Mouse (Mus musculus): ENCODE data around the gene Ccdc152. TPM values are rescaled to one million over a fixed set of nuclear protein-coding genes. Genes with fewer than 3 reads are reported as not detected.
A peak's percentile ranks its signal among the peaks of the same experiment; 100 is the strongest.
"Not testable (repeated sequence)": the region's sequence is repeated elsewhere in the genome, so short reads cannot be mapped to it uniquely, and the experiment has no call there.

The Ccdc152 gene
- polyA plus RNA-seq, 1 experiment from 2014 or later = 0.13 TPM

- Histone ChIP-seq H3K9ac (peak overlapping the region; percentile 19; the same call in 1 of the 2 replicates), H3K4me2 (peak overlapping the region; percentile 48), H3K9me3 (no peaks in the 10 kb centered on the region), H3K27me3 (no peaks in the 10 kb centered on the region), H3K4me1 (replicated peaks) (peaks cover 16% of the 10 kb centered on the region), H3K4me3 (peak overlapping the region; percentile 31), H3K36me3 (no peaks in the 10 kb centered on the region), H3K27ac (peak overlapping the region; percentile 46)
- peak; percentile 80 for ATAC-seq (ENCODE audit: low FRiP score)
- 1% methylated on average over 12 of the region's 12 CpGs for WGBS
Measured at GRCm38 (mm10) chr15:3270646-3271077, 32.7 kb downstream of the Ccdc152 start.

GRCm38 (mm10) chr15:3269996-3270645 is 33.2 kb downstream of the Ccdc152 start:
- Histone ChIP-seq H3K4me3 (peak overlapping the region; percentile 31), H3K4me1 (replicated peaks) (peaks cover 16% of the 10 kb centered on the region), H3K4me2 (peak overlapping the region; percentile 48), H3K27me3 (no peaks in the 10 kb centered on the region), H3K36me3 (no peaks in the 10 kb centered on the region), H3K27ac (peak overlapping the region; percentile 46), H3K9ac (no peak overlapping the region), H3K9me3 (no peaks in the 10 kb centered on the region)
- ATAC-seq (ENCODE audit: low FRiP score) = peak; percentile 53
- WGBS = 14% methylated on average over 6 of the region's 6 CpGs

- H3K27ac ChIP-seq = peak overlapping the region; percentile 26
- no peaks in the 10 kb centered on the region for H3K27me3 ChIP-seq
- H3K9me3 ChIP-seq = no peaks in the 10 kb centered on the region
- no peak overlapping the region for H3K9ac ChIP-seq
- ATAC-seq (ENCODE audit: low FRiP score) = peak; percentile 18; the same call in 1 of the 2 replicates
- 73% methylated on average over 4 of the region's 4 CpGs for WGBS
- H3K36me3 ChIP-seq = no peaks in the 10 kb centered on the region
- H3K4me3 ChIP-seq = no peak overlapping the region
- no peak overlapping the region for H3K4me2 ChIP-seq
- peaks cover 16% of the 10 kb centered on the region for H3K4me1 ChIP-seq (replicated peaks)
Measured at GRCm38 (mm10) chr15:3269496-3269895, 33.8 kb downstream of the Ccdc152 start.

GRCm38 (mm10) chr15:3268247-3268646 is 35.1 kb downstream of the Ccdc152 start, which contains the start of gene Selenop:
Gene Selenop, plus strand, starts transcription at chr15:3268547.
- WGBS = 71% methylated on average over 6 of the region's 6 CpGs
- H3K9ac ChIP-seq = no peak within 1 kb of the TSS
- peaks cover 16% of the 10 kb centered on the region for H3K4me1 ChIP-seq (replicated peaks)
- no peak for ATAC-seq (ENCODE audit: low FRiP score)
- no peaks in the 10 kb centered on the region for H3K27me3 ChIP-seq
- no peak within 1 kb of the TSS for H3K4me3 ChIP-seq
- no peak within 1 kb of the TSS for H3K27ac ChIP-seq
- no peak within 1 kb of the TSS for H3K4me2 ChIP-seq
- H3K36me3 ChIP-seq = no peaks in the 10 kb centered on the region
- H3K9me3 ChIP-seq = no peaks in the 10 kb centered on the region

- H3K9me3 ChIP-seq = no peaks in the 10 kb centered on the region
- no peaks in the 10 kb centered on the region for H3K27me3 ChIP-seq
- no peak for ATAC-seq (ENCODE audit: low FRiP score)
- no peaks in the 10 kb centered on the region for H3K36me3 ChIP-seq
- no peak overlapping the region for H3K4me2 ChIP-seq
- WGBS = 89% methylated on average over 1 of the region's 1 CpGs
- no peak overlapping the region for H3K9ac ChIP-seq
- H3K4me3 ChIP-seq = no peak overlapping the region
- no peak overlapping the region for H3K27ac ChIP-seq
- peaks cover 3% of the 10 kb centered on the region for H3K4me1 ChIP-seq (replicated peaks)
Measured at GRCm38 (mm10) chr15:3264828-3265227, 38.5 kb downstream of the Ccdc152 start.

- no peak overlapping the region for H3K27ac ChIP-seq
- H3K4me3 ChIP-seq = no peak overlapping the region
- H3K36me3 ChIP-seq = no peaks in the 10 kb centered on the region
- no peak overlapping the region for H3K4me2 ChIP-seq
- no peak for ATAC-seq (ENCODE audit: low FRiP score)
- 93% methylated on average over 4 of the region's 4 CpGs for WGBS
- H3K9me3 ChIP-seq = no peaks in the 10 kb centered on the region
- no peaks in the 10 kb centered on the region for H3K4me1 ChIP-seq (replicated peaks)
- H3K9ac ChIP-seq = no peak overlapping the region
- no peaks in the 10 kb centered on the region for H3K27me3 ChIP-seq
Measured at GRCm38 (mm10) chr15:3264293-3264692, 39.0 kb downstream of the Ccdc152 start.

- Histone ChIP-seq H3K27ac (no peak overlapping the region), H3K4me2 (no peak overlapping the region), H3K36me3 (no peaks in the 10 kb centered on the region), H3K27me3 (no peaks in the 10 kb centered on the region), H3K9ac (no peak overlapping the region), H3K4me3 (no peak overlapping the region), H3K9me3 (no peaks in the 10 kb centered on the region), H3K4me1 (replicated peaks) (no peaks in the 10 kb centered on the region)
- 87% methylated on average over 3 of the region's 3 CpGs for WGBS
- ATAC-seq (ENCODE audit: low FRiP score) = no peak
Measured at GRCm38 (mm10) chr15:3262883-3263282, 40.4 kb downstream of the Ccdc152 start.

GRCm38 (mm10) chr15:3260309-3260708 is 43.0 kb downstream of the Ccdc152 start:
- Histone ChIP-seq H3K36me3 (no peaks in the 10 kb centered on the region), H3K27me3 (no peaks in the 10 kb centered on the region), H3K4me2 (no peak overlapping the region), H3K4me3 (no peak overlapping the region), H3K9me3 (no peaks in the 10 kb centered on the region), H3K27ac (no peak overlapping the region), H3K4me1 (replicated peaks) (no peaks in the 10 kb centered on the region), H3K9ac (no peak overlapping the region)
- 95% methylated on average over 4 of the region's 4 CpGs for WGBS
- no peak for ATAC-seq (ENCODE audit: low FRiP score)

- H3K4me1 ChIP-seq (replicated peaks) = no peaks in the 10 kb centered on the region
- H3K4me2 ChIP-seq = no peak overlapping the region
- no peaks in the 10 kb centered on the region for H3K9me3 ChIP-seq
- no peaks in the 10 kb centered on the region for H3K27me3 ChIP-seq
- no peak for ATAC-seq (ENCODE audit: low FRiP score)
- no peak overlapping the region for H3K4me3 ChIP-seq
- 71% methylated on average over 1 of the region's 1 CpGs for WGBS
- H3K27ac ChIP-seq = no peak overlapping the region
- no peak overlapping the region for H3K9ac ChIP-seq
- H3K36me3 ChIP-seq = no peaks in the 10 kb centered on the region
Measured at GRCm38 (mm10) chr15:3259025-3259424, 44.3 kb downstream of the Ccdc152 start.

- H3K27ac ChIP-seq = no peak overlapping the region
- no peaks in the 10 kb centered on the region for H3K4me1 ChIP-seq (replicated peaks)
- H3K9ac ChIP-seq = no peak overlapping the region
- no peaks in the 10 kb centered on the region for H3K27me3 ChIP-seq
- no peak overlapping the region for H3K4me2 ChIP-seq
- no peak for ATAC-seq (ENCODE audit: low FRiP score)
- H3K9me3 ChIP-seq = no peaks in the 10 kb centered on the region
- H3K36me3 ChIP-seq = no peaks in the 10 kb centered on the region
- no peak overlapping the region for H3K4me3 ChIP-seq
Measured at GRCm38 (mm10) chr15:3251718-3252067, 51.6 kb downstream of the Ccdc152 start.

- no peaks in the 10 kb centered on the region for H3K9me3 ChIP-seq
- no peak overlapping the region for H3K9ac ChIP-seq
- no peak for ATAC-seq (ENCODE audit: low FRiP score)
- no peaks in the 10 kb centered on the region for H3K4me1 ChIP-seq (replicated peaks)
- 84% methylated on average over 3 of the region's 3 CpGs for WGBS
- H3K27ac ChIP-seq = no peak overlapping the region
- no peaks in the 10 kb centered on the region for H3K27me3 ChIP-seq
- H3K4me2 ChIP-seq = no peak overlapping the region
- no peaks in the 10 kb centered on the region for H3K36me3 ChIP-seq
- H3K4me3 ChIP-seq = no peak overlapping the region
Measured at GRCm38 (mm10) chr15:3251031-3251717, 52.2 kb downstream of the Ccdc152 start.

GRCm38 (mm10) chr15:3250620-3251019 is 52.7 kb downstream of the Ccdc152 start:
- Histone ChIP-seq H3K9me3 (no peaks in the 10 kb centered on the region), H3K9ac (no peak overlapping the region), H3K4me3 (no peak overlapping the region), H3K27me3 (no peaks in the 10 kb centered on the region), H3K36me3 (no peaks in the 10 kb centered on the region), H3K4me2 (no peak overlapping the region), H3K4me1 (replicated peaks) (no peaks in the 10 kb centered on the region), H3K27ac (no peak overlapping the region)
- 92% methylated on average over 2 of the region's 2 CpGs for WGBS
- no peak for ATAC-seq (ENCODE audit: low FRiP score)

- 88% methylated on average over 10 of the region's 10 CpGs for WGBS
- not testable (repeated sequence) for H3K36me3 ChIP-seq; H3K27me3 ChIP-seq; ATAC-seq (ENCODE audit: low FRiP score); H3K9ac ChIP-seq; H3K4me1 ChIP-seq (replicated peaks); H3K4me3 ChIP-seq; H3K27ac ChIP-seq; H3K4me2 ChIP-seq; H3K9me3 ChIP-seq
Measured at GRCm38 (mm10) chr15:3245036-3245435, 58.3 kb downstream of the Ccdc152 start.
